Mouse (Mus musculus) kidney, postnatal 25 days (tissue): ENCODE measurements at regions not wholly inside any gene's neighbourhood (a gene's known extent, or its start where the extent isn't known, plus 50 kb on each side); places are given as distances from the start of the nearest gene placed in this dataset.

Experiments
- DNase-seq, 2 experiments: peaks; one replicate each; pipeline ENCODE4 v3.0.0; 2021; ENCODE audit warnings: mixed read lengths in 2 of 2

DNA sequence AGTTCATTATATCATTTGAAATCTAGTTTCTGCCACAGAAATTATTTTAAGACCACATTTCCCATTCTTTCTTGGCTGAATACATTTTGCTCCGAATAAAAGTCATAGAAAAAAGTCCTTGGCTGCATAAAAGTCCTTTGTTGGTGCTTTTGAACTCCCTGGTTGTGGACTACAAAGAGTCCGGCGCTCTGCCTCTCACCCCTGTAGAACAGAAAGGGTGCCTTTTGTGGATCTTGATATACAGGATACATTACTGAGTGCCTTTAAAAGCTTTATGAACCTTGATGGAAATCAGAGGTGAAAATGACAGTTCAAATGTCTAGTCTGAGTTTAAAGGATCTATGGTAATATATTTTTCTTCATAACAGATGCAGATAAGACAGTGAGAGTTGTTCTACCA lies 355.5 kb downstream of the Anxa1 start:
- no peak for DNase-seq

DNA sequence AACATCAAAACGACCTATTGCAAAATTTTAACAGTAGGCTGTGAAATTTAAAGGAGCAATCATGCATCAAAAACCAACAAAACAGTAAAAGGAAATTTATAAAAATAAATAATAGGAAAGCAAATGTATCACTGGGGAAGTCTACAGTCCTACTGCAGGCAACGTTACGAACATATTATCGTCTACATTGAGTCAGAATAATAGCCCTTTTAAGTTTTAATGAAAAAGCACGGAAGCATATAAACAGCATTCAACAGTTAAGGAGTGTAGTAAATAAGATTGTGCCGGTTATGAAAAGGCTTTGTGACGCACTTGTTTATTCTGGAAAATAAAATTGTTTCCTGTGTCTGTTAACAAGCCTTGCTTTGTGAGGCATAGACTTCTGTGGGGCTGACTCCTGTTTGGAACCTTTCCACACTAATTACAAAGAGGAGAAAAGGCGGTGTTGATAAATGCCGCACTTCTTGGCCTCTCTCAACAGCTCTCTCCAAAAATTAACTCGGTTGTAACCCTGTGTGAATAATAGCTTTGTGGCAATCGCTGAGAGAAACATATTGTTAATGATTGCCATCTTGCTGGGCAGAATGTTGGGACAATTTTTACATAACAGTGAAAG lies 363.0 kb downstream of the Anxa1 start:
- no peak for DNase-seq

DNA sequence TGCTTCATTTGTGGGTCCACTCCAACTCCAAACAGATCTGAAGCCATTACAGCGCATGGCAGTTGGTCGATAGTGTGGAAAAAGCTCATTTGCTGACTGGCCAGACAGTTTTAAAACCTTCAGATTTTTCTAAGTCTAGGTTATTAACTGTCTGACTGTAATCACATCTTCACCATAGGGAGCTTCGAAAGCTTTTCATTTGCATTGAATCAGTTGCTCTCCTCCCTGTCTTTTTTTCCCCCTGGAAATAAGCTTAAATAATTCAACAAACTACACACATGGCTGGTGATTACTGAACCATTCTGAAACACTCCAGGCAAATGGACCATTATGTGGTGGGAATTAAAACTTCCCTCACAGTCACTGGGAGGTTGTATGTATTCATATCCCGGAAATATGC lies 376.6 kb downstream of the Anxa1 start:
- DNase-seq = no peak

DNA sequence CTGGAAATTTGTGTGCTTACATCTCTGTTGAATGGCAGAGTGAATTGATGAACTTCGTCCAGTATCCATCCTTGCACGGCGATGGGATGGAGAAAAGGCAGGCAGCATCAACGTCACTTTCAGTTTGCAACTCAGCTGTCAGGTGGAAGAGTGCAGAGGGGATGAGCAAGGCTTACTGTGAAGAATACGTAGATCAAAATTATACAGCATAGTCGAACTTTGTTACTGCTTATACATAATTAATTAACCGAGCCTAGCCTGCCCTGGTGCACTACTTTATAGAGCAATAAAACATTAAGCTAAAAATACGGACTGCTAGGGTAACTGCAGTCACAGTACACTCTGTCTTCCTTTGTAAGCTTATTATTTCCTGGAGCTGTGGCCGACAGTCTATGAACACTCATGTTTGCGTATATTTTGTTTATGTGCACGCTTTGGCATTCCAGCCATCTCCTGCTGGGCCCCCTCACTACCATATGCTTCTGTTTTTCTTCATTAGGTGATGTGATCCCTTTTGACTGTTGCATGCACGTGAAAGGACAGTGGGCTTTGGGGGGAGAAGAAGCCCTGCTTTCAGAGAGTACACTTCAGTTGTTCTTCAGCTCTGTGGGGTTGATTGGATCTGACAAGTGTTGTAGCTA lies 380.8 kb downstream of the Anxa1 start:
- DNase-seq = no peak

DNA sequence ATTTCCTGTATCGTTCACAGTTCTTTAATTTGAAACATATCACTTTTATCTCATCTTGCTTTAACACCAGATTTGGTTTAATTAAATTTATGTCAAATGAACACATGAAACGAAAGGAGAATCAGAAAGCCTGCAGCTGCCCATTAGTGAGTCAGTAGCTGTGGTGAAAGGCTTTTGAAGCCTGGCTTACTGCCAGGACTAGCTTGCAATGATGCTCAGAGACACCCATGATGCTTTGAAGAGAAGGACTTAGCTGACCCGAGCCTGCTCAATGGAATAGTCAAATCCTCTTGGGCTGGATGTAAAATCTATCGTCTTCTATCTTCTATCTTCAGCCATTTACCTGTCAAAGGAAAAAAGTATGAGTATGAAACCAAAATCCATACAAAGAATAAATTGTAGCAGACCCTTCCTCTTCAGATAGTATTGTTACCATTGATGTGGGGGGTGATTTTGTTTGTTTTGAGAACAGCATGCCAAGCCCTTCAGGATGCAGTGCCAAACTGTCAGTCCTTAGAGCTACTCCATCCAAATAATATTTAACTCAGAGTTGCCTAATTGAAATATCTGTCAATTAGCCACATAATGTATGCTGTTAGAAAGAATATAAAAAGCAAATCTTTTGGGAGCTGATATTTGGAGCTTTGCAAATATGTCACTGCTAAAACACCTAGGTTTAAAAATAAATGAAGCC lies 384.7 kb downstream of the Anxa1 start:
- DNase-seq = no peak

GRCm38 (mm10) chr19:19987255-19987654 lies 403.5 kb downstream of the Anxa1 start:
- DNase-seq = no peak

- DNase-seq = no peak
Measured at GRCm38 (mm10) chr19:19978816-19979215, 411.9 kb downstream of the Anxa1 start.

DNA sequence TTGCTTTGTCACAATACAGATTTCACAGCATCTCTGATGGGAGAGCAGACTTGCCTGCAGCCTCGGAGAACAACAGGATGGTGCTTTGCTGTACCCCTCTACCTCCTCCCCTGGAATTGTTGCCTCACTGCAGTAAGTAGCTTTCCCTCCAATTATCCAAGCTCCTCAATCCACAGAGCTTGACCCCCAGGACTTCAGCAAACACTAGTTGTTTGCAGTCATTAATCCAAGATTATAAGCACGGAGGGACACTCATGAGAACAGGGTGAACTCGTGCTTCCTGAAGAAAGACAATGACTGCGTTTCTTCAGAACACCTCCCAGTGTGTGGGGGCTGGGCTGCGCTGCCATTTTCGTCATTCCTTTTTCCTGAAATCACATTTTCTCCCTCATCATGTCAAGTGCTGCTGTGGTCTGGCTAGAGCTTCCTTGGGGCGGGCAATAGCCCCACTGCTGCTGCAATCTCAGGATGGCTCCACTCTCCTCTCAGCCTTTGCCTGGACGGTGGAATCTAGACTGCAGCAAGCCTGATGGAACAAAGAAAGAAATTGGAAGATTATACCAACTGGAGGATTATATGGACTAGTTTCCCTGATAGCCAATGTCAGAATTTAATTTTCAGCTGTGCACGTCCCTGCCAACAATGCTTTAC lies 413.0 kb downstream of the Anxa1 start:
- no peak for DNase-seq

DNA sequence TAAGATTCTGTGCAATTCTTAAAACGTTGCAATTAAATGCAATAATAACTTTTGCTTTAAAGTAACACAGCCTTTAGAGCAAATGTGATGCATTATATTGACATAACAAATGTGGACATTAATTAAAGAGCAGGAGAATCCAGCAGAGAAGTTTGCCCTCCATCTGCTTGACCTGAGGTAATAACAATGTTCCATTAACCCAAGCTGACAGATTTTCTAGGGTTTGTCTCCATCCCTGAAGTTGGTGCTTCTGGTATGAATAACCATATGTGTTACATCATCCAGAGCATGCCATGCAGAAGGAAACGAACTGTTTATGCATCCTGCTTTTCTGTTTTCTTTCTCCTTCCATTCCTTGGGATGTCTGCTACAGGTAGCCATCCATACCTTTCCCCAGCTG lies 414.0 kb downstream of the Anxa1 start:
- DNase-seq = no peak

- DNase-seq = no peak
Measured at GRCm38 (mm10) chr19:19969780-19970512, 420.8 kb downstream of the Anxa1 start.

GRCm38 (mm10) chr19:19969335-19969734 lies 421.4 kb downstream of the Anxa1 start:
- no peak for DNase-seq

GRCm38 (mm10) chr19:19945247-19945646 lies 445.5 kb downstream of the Anxa1 start:
- DNase-seq = no peak

- no peak for DNase-seq
Measured at GRCm38 (mm10) chr19:19942697-19943096, 448.0 kb downstream of the Anxa1 start.

- DNase-seq = no peak
Measured at GRCm38 (mm10) chr19:19921109-19921508, 469.6 kb downstream of the Anxa1 start.

GRCm38 (mm10) chr19:19885933-19886710 lies 504.6 kb downstream of the Anxa1 start:
- DNase-seq = no peak

- no peak for DNase-seq
Measured at GRCm38 (mm10) chr19:19880895-19881294, 509.8 kb downstream of the Anxa1 start.

DNA sequence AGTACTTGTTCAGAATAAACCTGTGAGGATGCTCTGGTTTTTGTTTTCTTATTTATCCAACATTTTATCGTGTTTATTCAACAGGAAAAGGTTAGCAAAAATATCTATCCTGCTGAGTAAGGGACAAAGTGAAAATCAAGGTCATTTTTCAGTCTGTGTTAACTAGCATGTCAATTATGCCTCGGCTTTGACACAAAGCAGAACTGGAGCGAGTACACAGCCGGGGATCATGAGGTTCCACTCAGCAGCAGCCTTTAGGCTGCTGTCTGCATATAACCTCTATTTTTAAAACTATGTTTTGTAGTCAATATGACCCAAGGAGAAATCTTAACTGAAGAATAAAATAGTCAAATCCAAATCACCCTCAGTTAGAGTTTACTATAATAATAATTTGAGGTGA lies 542.6 kb downstream of the Anxa1 start:
- DNase-seq = no peak

GRCm38 (mm10) chr19:19807992-19808391 lies 582.8 kb downstream of the Anxa1 start:
- no peak for DNase-seq

DNA sequence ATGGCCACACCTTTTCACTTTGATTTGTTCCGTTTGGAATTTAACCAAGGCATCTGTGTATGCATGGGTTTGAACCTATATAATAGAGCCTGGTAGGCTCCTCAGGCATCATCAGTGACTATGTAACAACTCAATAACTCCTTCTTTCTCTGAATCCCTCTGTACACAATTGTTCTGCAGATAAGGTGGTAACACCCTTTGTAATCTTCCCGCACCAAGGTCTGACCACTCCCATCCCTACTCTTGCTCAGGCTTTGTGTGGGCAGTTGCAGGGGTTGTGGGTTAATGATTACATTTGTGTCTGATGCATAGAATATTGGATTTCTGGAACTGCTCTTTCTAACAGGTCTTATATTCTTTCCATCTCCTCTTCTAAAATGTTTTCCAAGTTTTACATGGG lies 596.9 kb downstream of the Anxa1 start:
- DNase-seq = no peak

DNA sequence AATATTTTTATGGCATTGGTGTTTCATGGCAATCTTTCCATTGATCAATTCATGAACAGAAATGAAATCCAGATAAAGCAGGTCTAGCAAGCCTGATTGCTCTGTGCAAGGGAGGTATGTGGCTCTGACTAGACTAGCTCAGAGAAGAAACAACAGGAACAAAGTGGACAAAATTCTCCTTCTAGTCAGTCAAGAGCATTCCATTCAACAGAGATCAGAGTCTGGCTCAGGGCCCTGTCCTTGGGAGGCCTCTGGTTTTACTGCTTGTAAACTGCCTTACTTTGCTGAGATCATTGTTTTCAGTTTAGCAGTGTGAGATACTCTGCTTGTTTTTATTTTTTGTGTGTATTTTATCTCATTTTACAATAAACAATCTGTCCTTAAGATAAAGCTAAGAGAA lies 607.2 kb downstream of the Anxa1 start:
- DNase-seq = peak; percentile 6 to 43

DNA sequence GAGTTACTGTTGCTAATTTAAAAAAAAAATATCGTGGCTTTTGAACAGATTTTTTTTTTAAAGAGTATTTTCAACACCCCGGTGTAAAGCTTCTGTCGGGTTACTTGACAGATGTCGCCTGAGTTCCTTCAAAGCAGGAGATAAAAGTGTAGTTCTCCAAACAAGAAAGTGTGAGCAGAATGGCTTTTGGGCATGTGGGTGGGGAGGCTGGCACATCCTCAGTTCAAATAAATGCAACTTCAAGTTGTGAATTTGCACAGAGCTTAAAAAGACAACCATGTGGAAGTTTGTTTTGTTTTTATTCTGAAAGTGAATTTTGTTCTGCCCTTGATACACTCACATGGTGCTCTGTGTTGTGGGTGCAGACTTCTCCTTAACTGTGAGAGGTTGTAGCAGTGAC lies 612.9 kb downstream of the Anxa1 start:
- no peak for DNase-seq

GRCm38 (mm10) chr19:19770990-19771389 lies 619.8 kb downstream of the Anxa1 start:
- no peak for DNase-seq
